Mouse (Mus musculus): Measurements from ENCODE around the gene Ints6.

Ints6 gene

DNA sequence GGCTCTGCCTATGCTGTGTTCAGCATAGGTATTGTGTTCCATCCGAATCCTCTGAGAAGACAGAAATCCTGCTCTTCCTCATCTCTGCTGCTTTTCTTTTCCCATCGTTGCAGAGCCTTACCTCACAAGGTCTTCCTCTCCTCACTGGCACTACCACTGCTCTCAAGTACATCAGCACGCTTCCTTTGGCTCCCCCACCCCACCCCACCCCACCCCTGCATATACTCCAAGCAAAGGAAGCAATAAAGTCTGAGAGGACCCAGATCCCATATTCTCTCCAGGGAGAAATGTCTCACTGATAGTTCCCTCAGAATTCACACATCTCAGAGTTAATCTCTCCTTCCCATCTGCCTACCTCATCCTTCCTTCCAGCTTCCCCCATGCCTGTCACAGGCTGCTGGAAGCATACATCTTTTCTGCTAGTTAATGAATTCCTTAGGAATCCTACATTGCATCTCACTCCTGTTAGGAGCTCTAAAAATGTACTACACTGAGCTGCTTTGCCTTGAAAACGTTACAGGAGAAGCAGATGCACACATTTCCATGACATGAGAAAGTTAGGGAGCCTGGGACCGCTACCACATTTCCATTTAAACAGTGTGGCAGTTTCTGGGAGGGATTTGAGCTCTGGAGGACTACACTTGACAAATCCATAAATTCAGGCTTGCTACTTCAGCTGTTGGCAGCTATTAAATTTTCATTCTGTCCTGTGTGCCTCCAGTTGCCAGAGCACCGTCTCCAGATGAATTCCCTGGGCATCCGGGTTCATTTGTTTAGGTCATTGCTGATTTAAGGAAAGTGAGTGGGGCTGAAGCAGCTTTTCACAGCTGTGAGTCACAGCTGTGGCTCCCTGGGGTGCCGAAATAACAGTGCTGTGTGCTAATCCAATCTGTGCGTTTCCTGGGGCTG lies 123.3 kb downstream of the Ints6 start:
- in situ Hi-C loops (cut with MboI, MseI): loop anchor here (10.0 kb wide), 1 partner anchor 1927 kb away; no protein-coding TSS in a partner anchor

DNA sequence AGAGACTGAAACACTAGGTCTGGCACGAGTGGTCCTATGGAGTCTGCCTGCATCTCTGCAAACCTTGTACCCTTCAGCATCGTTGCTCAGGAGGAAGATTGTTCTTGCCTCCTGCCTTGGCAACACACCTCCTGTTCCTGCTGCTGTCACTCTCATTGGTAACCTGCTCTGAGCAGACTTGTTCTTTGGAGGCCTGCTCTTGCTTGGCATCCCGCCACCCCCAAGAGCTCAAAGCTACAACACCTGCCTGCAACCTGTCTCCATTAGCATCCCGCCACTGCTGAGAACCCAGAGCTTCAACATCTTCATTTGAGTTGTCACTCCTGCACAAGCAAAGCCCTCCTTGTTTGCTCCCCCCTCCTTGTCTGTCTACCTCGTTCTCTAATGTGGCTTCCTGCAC lies 133.0 kb downstream of the Ints6 start:
- in situ Hi-C loops (cut with MboI, MseI): no loop called here
